ENCODE assay signal across 8 mouse cellular contexts in the genomic region with DNA sequence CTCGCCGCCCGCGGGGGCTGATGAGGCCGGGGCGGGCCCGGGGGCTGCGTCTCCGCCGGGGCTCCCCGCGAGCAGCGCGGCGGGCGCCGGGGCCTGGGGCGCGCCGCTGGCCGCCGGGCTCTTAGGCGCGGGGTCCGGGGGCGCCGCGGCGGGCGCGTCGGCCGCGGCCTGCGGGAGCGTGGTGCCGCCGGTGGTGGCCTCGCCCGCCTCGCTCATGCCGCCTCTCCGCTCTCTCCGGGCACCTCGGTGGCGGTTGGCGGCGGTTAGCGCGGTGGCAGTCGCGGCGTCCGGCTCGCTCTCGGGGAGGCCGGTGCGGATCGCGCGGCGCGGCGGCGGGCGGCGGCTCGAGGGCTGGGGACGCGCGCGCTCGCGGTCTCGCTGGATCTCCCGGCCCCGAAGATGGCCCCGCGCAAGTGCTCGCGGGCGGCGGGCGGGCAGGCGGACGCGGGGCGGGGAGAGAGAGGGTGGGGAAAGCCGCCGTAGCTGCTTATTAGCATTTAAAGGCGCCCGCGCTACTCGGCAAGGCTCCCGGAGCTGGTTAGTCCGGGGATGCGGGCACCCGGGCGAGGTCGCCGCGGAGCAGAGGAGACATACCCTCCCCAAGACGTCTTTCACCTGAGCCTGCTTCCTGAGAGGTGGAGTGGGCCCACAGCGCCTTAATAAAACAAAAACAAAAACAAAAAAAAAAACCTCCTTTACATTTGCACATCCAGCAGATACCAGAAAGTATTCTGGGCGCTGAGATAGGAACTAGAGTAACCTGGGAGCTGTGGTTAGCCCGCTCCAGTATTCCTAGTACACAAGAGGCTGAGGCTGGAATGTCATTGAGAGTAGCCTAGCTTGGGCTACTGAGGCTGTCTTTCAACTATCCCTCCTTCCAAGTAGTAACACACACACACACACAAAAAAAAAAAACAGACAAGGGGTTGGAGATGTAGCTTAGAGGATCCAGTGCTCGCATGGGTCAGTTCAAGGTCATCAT. TPM values are rescaled to one million over a fixed set of nuclear protein-coding genes. Genes with fewer than 3 reads are reported as not detected.
DNase-seq lines count a peak whose midpoint lies in the region; ATAC-seq and TF ChIP-seq lines count a peak whose summit lies in the region.

A gene (minus strand): TSS at position 437 of the 982 bp plus-strand sequence.

- peak within 1 kb of the TSS; percentile 84 for H3K27ac ChIP-seq in hindbrain, embryonic 13.5 days

- ATAC-seq in Patski, result peak; percentile 96
- ATAC-seq in hindbrain, embryonic 13.5 days (ENCODE audit: low FRiP score), result peak; percentile 96

- POLR2A ChIA-PET in Patski (lab: Charles Lee), result interaction anchor here (0.8 kb wide), 1 partner anchor 27 kb away, joined by 3 read pairs; no protein-coding TSS in a partner anchor

- in situ Hi-C loops in Patski (cut with MboI; ENCODE audit: low pct_unique_long_range_greater_than_20kb), result no loop called here

- H3K4me1 ChIP-seq in hindbrain, embryonic 13.5 days (replicated peaks), result peaks cover 21% of the 10 kb centered on the region

- peak within 1 kb of the TSS; percentile 85 for H3K9ac ChIP-seq in hindbrain, embryonic 13.5 days

- TF ChIP-seq CTCF in Patski (IDR thresholded peaks at IDR 0.05), result no peak

- H3K4me3 ChIP-seq in hindbrain, embryonic 13.5 days, result peak within 1 kb of the TSS; percentile 90

- under 1% methylated on average over 78 of the region's 107 CpGs for WGBS in hindbrain, embryonic 13.5 days

- no peak for DNase-seq in Patski (ENCODE audit: low read depth, low spot score)
- DNase-seq in cerebellum, postnatal 14 days, result peak; percentile 92 to 94
- DNase-seq in frontal cortex, postnatal 25 days (ENCODE audit: low spot score in 2 of 2), result peak; percentile 68 to 69
- DNase-seq in layer of hippocampus, postnatal 25 days (ENCODE audit: extremely low spot score in 1 of 2, low spot score in 1 of 2), result peak; percentile 72 to 80
- peak; percentile 88 for DNase-seq in lung, postnatal 14 days
- peak; percentile 66 for DNase-seq in retina, adult 2 months (ENCODE audit: low read depth, low spot score)
- DNase-seq in thymus, postnatal 25 days, result peak; percentile 57

- H3K4me2 ChIP-seq in hindbrain, embryonic 13.5 days, result peak within 1 kb of the TSS; percentile 93

- H3K36me3 ChIP-seq in hindbrain, embryonic 13.5 days, result no peaks in the 10 kb centered on the region

- H3K9me3 ChIP-seq in hindbrain, embryonic 13.5 days, result no peaks in the 10 kb centered on the region

- CTCF ChIA-PET in Patski (lab: Charles Lee), result interaction anchor here (1.2 to 1.4 kb wide), 2 partner anchors 27 to 30 kb away, joined by 3 to 4 read pairs; no protein-coding TSS in a partner anchor

- no peaks in the 10 kb centered on the region for H3K27me3 ChIP-seq in Patski
- peaks cover 8% of the 10 kb centered on the region; the same call in 1 of the 2 replicates for H3K27me3 ChIP-seq in hindbrain, embryonic 13.5 days

RNA-seq across cellular contexts. Expression of the gene that starts here (rescaled TPM):
- polyA plus RNA-seq in Patski (2021), result 202 TPM
- 23.0 and 26.6 TPM in 2 replicates for polyA plus RNA-seq in hindbrain, embryonic 13.5 days (2015; fragmentation: Nextera tagmentation; extraction: Ambion mirVana)
- total RNA-seq in layer of hippocampus, postnatal 25 days (2021), result 10 to 100 TPM; 45.9 to 48.5 TPM
